Mouse (Mus musculus) hematopoietic stem cell, adult 5-6 weeks (primary cell): Measurements from ENCODE around the gene Ilkap. TPM values are rescaled to one million over a fixed set of nuclear protein-coding genes. Genes with fewer than 3 reads are reported as not detected.

Experiments
- ATAC-seq, 2 experiments: fragments of 125-278 bp in 1 of 2; replicated peaks in 1 of 2; 2 replicates each; pipeline ENCODE4 v1.8.0; 2016 to 2017; ENCODE audit warnings: inconsistent platforms in 2 of 2, mild to moderate bottlenecking in 2 of 2, moderate number of reproducible peaks in 2 of 2, low read depth in 1 of 2, moderate TSS enrichment in 1 of 2; ENCODE audit not compliant: low FRiP score in 2 of 2, poor library complexity in 2 of 2, severe bottlenecking in 2 of 2, insufficient read depth in 1 of 2, low TSS enrichment in 1 of 2
- total RNA-seq: library from RNA; stranded (forward); fragments of 172-1452, 232-1000 nt; gene quantifications from 2 replicates; pipeline ENCODE4 v1.2.3, GENCODE M21; 2017

Ilkap gene
- total RNA-seq, 1 experiment from 2014 or later, result 144 TPM

GRCm38 (mm10) chr1:91332102-91332501 is 66.5 kb downstream of the Ilkap start:
- no peak for ATAC-seq

GRCm38 (mm10) chr1:91325488-91326042 is 73.0 kb downstream of the Ilkap start:
- no peak for ATAC-seq

DNA sequence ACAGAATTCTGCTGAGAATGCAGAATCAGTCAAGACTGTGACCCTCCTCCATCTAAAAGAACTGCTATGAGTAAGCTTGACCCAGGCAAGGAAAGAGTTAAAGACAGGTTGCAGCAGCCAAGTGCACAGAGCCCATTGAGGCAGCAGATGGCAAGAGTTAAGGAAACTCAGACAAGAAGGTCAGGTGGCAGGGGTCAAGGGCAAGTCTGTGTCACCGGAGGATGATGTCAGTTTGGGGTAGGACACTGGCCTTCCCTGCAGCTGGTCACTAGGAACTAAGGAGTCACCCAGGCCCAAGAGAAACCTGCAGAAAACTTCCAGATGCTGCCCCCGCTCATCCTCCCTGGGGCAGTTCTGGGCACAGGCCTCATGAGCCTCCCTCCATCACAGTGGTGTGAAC is 74.0 kb downstream of the Ilkap start:
- no peak for ATAC-seq

Other genes with a start within 250 kb of the Ilkap start
- gene Ramp1, start 219.0 kb downstream of the Ilkap start, total RNA-seq, result 138 and 151 TPM in 2 replicates
- gene Ube2f, start 148.5 kb downstream of the Ilkap start, total RNA-seq, result 40.9 and 43.0 TPM in 2 replicates
- gene Scly, start 100.5 kb downstream of the Ilkap start, total RNA-seq, result 20.7 and 22.1 TPM in 2 replicates
- gene Espnl, start 76.7 kb downstream of the Ilkap start, total RNA-seq, result 0.15 and 0.19 TPM in 2 replicates
- gene Klhl30, start 47.8 kb downstream of the Ilkap start, total RNA-seq, result 0.69 TPM in 2 replicates
- gene Erfe, start 32.4 kb downstream of the Ilkap start, total RNA-seq, result 0.15 TPM in 1 of 2 replicates, not detected in the other
- 18.4 and 32.3 TPM in 2 replicates for gene Hes6, start 15.2 kb upstream of the Ilkap start, total RNA-seq
- 5.9 and 6.7 TPM in 2 replicates for gene Per2, start 60.5 kb upstream of the Ilkap start, total RNA-seq
- gene Traf3ip1, start 95.8 kb upstream of the Ilkap start, total RNA-seq, result 6.9 and 7.8 TPM in 2 replicates
- gene Asb1, start 141.7 kb upstream of the Ilkap start, total RNA-seq, result 8.2 and 11.5 TPM in 2 replicates